Comparison of ENCODE assay signal across 20 mouse cellular contexts in genomic region chr10:17295157-17295556, GRCm38 (mm10).
"Had no signal": no experiment of that assay in that cellular context is flagged by ENCODE, and none has a peak within 500 bp of the region (broad histone marks: within the 10 kb centered on the region; RNA-seq: fewer than 3 reads in every experiment).

No protein-coding gene starts in this region.

- H3K4me3 ChIP-seq: limb, embryonic 12.5 days; limb, embryonic 15.5 days; midbrain, embryonic 10.5 days; midbrain, embryonic 13.5 days; myocyte; neural tube, embryonic 13.5 days had no signal

- DNase-seq: kidney, adult 9 months; kidney, postnatal 14 days; kidney, postnatal 4 days; left cerebral cortex, postnatal 4 days; liver, postnatal 0 days; lung, embryonic 14.5 days; retina, postnatal 1 day; right cerebral cortex, postnatal 25 days; thymus, adult 18-20 months; thymus, postnatal 36 days had no signal

- H3K4me2 ChIP-seq: limb, embryonic 12.5 days; limb, embryonic 15.5 days; liver, embryonic 11.5 days; lung, embryonic 14.5 days; midbrain, embryonic 13.5 days; neural tube, embryonic 13.5 days had no signal

- ATAC-seq: liver, postnatal 0 days; lung, postnatal 0 days; midbrain, embryonic 13.5 days; midbrain, embryonic 16.5 days had no signal

- H3K9me3 ChIP-seq: limb, embryonic 12.5 days; limb, embryonic 15.5 days; midbrain, embryonic 10.5 days; midbrain, embryonic 13.5 days; neural tube, embryonic 13.5 days had no signal

- H3K4me1 ChIP-seq: limb, embryonic 15.5 days; midbrain, embryonic 10.5 days; midbrain, embryonic 13.5 days had no signal

- H3K27ac ChIP-seq: limb, embryonic 12.5 days; limb, embryonic 15.5 days; liver, embryonic 14.5 days; midbrain, embryonic 10.5 days; midbrain, embryonic 13.5 days; neural tube, embryonic 13.5 days had no signal

- H3K36me3 ChIP-seq: limb, embryonic 12.5 days; limb, embryonic 15.5 days; midbrain, embryonic 10.5 days; midbrain, embryonic 13.5 days; neural tube, embryonic 13.5 days had no signal

- H3K27me3 ChIP-seq: limb, embryonic 12.5 days; limb, embryonic 15.5 days; midbrain, embryonic 13.5 days; neural tube, embryonic 13.5 days had no signal

- H3K9ac ChIP-seq: limb, embryonic 12.5 days; limb, embryonic 15.5 days; liver, embryonic 14.5 days; liver, postnatal 0 days; lung, embryonic 14.5 days; midbrain, embryonic 13.5 days; neural tube, embryonic 13.5 days had no signal
